Mouse (Mus musculus): ENCODE results near the gene Psmd5. TPM values are rescaled to one million over a fixed set of nuclear protein-coding genes. Genes with fewer than 3 reads are reported as not detected.
A peak's percentile ranks its signal among the peaks of the same experiment; 100 is the strongest.
"Not testable (repeated sequence)": the region's sequence is repeated elsewhere in the genome, so short reads cannot be mapped to it uniquely, and the experiment has no call there.

Gene Psmd5
- polyA plus RNA-seq, 1 experiment from 2014 or later: 68.0 TPM

GRCm38 (mm10) chr2:34808057-34808456 lies 66.7 kb downstream of the Psmd5 start:
- Histone ChIP-seq H3K4me2 (no peak overlapping the region), H3K4me1 (ENCODE audit: control insufficient read depth, insufficient read depth, low read length) (peaks cover 2% of the 10 kb centered on the region; the same call in 1 of the 2 replicates), H3K27me3 (ENCODE audit: control insufficient read depth, insufficient read depth, low read length) (no peaks in the 10 kb centered on the region), H3K9ac (ENCODE audit: low read depth, low read length) (no peak overlapping the region), H3K4me3 (ENCODE audit: low read depth, low read length) (no peak overlapping the region), H3K36me3 (ENCODE audit: control insufficient read depth, insufficient read depth, low read length) (0 out of 2 replicates have a peak, but pooled peaks cover 2% of the 10 kb centered on the region), H3K9me3 (replicated peaks; ENCODE audit: control insufficient read depth, low read length) (no peaks in the 10 kb centered on the region), H3K27ac (ENCODE audit: low read depth, low read length) (no peak overlapping the region)
- 69% methylated on average over 2 of the region's 2 CpGs for WGBS (ENCODE audit: insufficient replicate concordance)
- ATAC-seq (replicated peaks; ENCODE audit: insufficient number of reproducible peaks, low FRiP score, low TSS enrichment): no peak

- H3K9ac ChIP-seq (ENCODE audit: low read depth, low read length): no peak overlapping the region
- no peak for ATAC-seq (replicated peaks; ENCODE audit: insufficient number of reproducible peaks, low FRiP score, low TSS enrichment)
Measured at GRCm38 (mm10) chr2:34805364-34805950, 69.3 kb downstream of the Psmd5 start.

GRCm38 (mm10) chr2:34804815-34805214 lies 70.0 kb downstream of the Psmd5 start:
- H3K36me3 ChIP-seq (ENCODE audit: control insufficient read depth, insufficient read depth, low read length): no peaks in the 10 kb centered on the region
- H3K9ac ChIP-seq (ENCODE audit: low read depth, low read length): no peak overlapping the region
- no peak overlapping the region for H3K4me3 ChIP-seq (ENCODE audit: low read depth, low read length)
- peaks cover 2% of the 10 kb centered on the region; the same call in 1 of the 2 replicates for H3K4me1 ChIP-seq (ENCODE audit: control insufficient read depth, insufficient read depth, low read length)
- no peak for ATAC-seq (replicated peaks; ENCODE audit: insufficient number of reproducible peaks, low FRiP score, low TSS enrichment)
- H3K4me2 ChIP-seq: no peak overlapping the region
- H3K27me3 ChIP-seq (ENCODE audit: control insufficient read depth, insufficient read depth, low read length): no peaks in the 10 kb centered on the region
- H3K9me3 ChIP-seq (replicated peaks; ENCODE audit: control insufficient read depth, low read length): no peaks in the 10 kb centered on the region
- 69% methylated on average over 1 of the region's 1 CpGs for WGBS (ENCODE audit: insufficient replicate concordance)
- no peak overlapping the region for H3K27ac ChIP-seq (ENCODE audit: low read depth, low read length)

More at GRCm38 (mm10) chr2:34805364-34805950, 69.3 kb downstream of the Psmd5 start:
- no peaks in the 10 kb centered on the region for H3K27me3 ChIP-seq (ENCODE audit: control insufficient read depth, insufficient read depth, low read length)
- peaks cover 2% of the 10 kb centered on the region; the same call in 1 of the 2 replicates for H3K4me1 ChIP-seq (ENCODE audit: control insufficient read depth, insufficient read depth, low read length)
- H3K36me3 ChIP-seq (ENCODE audit: control insufficient read depth, insufficient read depth, low read length): no peaks in the 10 kb centered on the region
- H3K4me2 ChIP-seq: no peak overlapping the region
- no peak overlapping the region for H3K4me3 ChIP-seq (ENCODE audit: low read depth, low read length)
- 90% methylated on average over 10 of the region's 10 CpGs for WGBS (ENCODE audit: insufficient replicate concordance)
- no peak overlapping the region for H3K27ac ChIP-seq (ENCODE audit: low read depth, low read length)
- no peaks in the 10 kb centered on the region for H3K9me3 ChIP-seq (replicated peaks; ENCODE audit: control insufficient read depth, low read length)

GRCm38 (mm10) chr2:34804172-34804571 lies 70.6 kb downstream of the Psmd5 start:
- Histone ChIP-seq H3K27ac (ENCODE audit: low read depth, low read length) (no peak overlapping the region), H3K27me3 (ENCODE audit: control insufficient read depth, insufficient read depth, low read length) (no peaks in the 10 kb centered on the region), H3K9ac (ENCODE audit: low read depth, low read length) (no peak overlapping the region), H3K36me3 (ENCODE audit: control insufficient read depth, insufficient read depth, low read length) (no peaks in the 10 kb centered on the region), H3K9me3 (replicated peaks; ENCODE audit: control insufficient read depth, low read length) (no peaks in the 10 kb centered on the region), H3K4me3 (ENCODE audit: low read depth, low read length) (no peak overlapping the region), H3K4me1 (ENCODE audit: control insufficient read depth, insufficient read depth, low read length) (peaks cover 2% of the 10 kb centered on the region; the same call in 1 of the 2 replicates), H3K4me2 (peak overlapping the region; percentile 31; the same call in 1 of the 2 replicates)
- WGBS (ENCODE audit: insufficient replicate concordance): 95% methylated on average over 2 of the region's 2 CpGs
- no peak for ATAC-seq (replicated peaks; ENCODE audit: insufficient number of reproducible peaks, low FRiP score, low TSS enrichment)

- Histone ChIP-seq H3K4me3 (ENCODE audit: low read depth, low read length) (0 out of 2 replicates have a peak overlapping the region, but pooled peaks have one; percentile 5), H3K27me3 (ENCODE audit: control insufficient read depth, insufficient read depth, low read length) (no peaks in the 10 kb centered on the region), H3K4me1 (ENCODE audit: control insufficient read depth, insufficient read depth, low read length) (peaks cover 6% of the 10 kb centered on the region; the same call in 1 of the 2 replicates), H3K27ac (ENCODE audit: low read depth, low read length) (no peak overlapping the region), H3K36me3 (ENCODE audit: control insufficient read depth, insufficient read depth, low read length) (no peaks in the 10 kb centered on the region), H3K9ac (ENCODE audit: low read depth, low read length) (no peak overlapping the region), H3K4me2 (peak overlapping the region; percentile 51), H3K9me3 (replicated peaks; ENCODE audit: control insufficient read depth, low read length) (no peaks in the 10 kb centered on the region)
- ATAC-seq (replicated peaks; ENCODE audit: insufficient number of reproducible peaks, low FRiP score, low TSS enrichment): no peak
- 88% methylated on average over 3 of the region's 3 CpGs for WGBS (ENCODE audit: insufficient replicate concordance)
Measured at GRCm38 (mm10) chr2:34803746-34804145, 71.0 kb downstream of the Psmd5 start.

- H3K4me1 ChIP-seq (ENCODE audit: control insufficient read depth, insufficient read depth, low read length); H3K27me3 ChIP-seq (ENCODE audit: control insufficient read depth, insufficient read depth, low read length); H3K9me3 ChIP-seq (replicated peaks; ENCODE audit: control insufficient read depth, low read length); H3K36me3 ChIP-seq (ENCODE audit: control insufficient read depth, insufficient read depth, low read length): not testable (repeated sequence)
- peak; percentile 29; the same call in 1 of the 2 replicates for ATAC-seq (replicated peaks; ENCODE audit: insufficient number of reproducible peaks, low FRiP score, low TSS enrichment)
- Histone ChIP-seq H3K4me3 (ENCODE audit: low read depth, low read length) (peak overlapping the region; percentile 69), H3K27ac (ENCODE audit: low read depth, low read length) (peak overlapping the region; percentile 90), H3K4me2 (peak overlapping the region; percentile 81), H3K9ac (ENCODE audit: low read depth, low read length) (peak overlapping the region; percentile 81)
- under 1% methylated on average over 25 of the region's 32 CpGs for WGBS (ENCODE audit: insufficient replicate concordance)
Measured at GRCm38 (mm10) chr2:34802565-34803245, 72.1 kb downstream of the Psmd5 start.

GRCm38 (mm10) chr2:34801516-34802482 lies 73.0 kb downstream of the Psmd5 start:
- H3K27me3 ChIP-seq (ENCODE audit: control insufficient read depth, insufficient read depth, low read length): no peaks in the 10 kb centered on the region
- 0 out of 2 replicates have a peak, but pooled peaks cover under 1% of the 10 kb centered on the region for H3K36me3 ChIP-seq (ENCODE audit: control insufficient read depth, insufficient read depth, low read length)
- H3K4me1 ChIP-seq (ENCODE audit: control insufficient read depth, insufficient read depth, low read length): peaks cover 6% of the 10 kb centered on the region; the same call in 1 of the 2 replicates
- peak; percentile 94 for ATAC-seq (replicated peaks; ENCODE audit: insufficient number of reproducible peaks, low FRiP score, low TSS enrichment)
- peak overlapping the region; percentile 90 for H3K27ac ChIP-seq (ENCODE audit: low read depth, low read length)
- no peaks in the 10 kb centered on the region for H3K9me3 ChIP-seq (replicated peaks; ENCODE audit: control insufficient read depth, low read length)
- H3K4me2 ChIP-seq: peak overlapping the region; percentile 50
- peak overlapping the region; percentile 81 for H3K9ac ChIP-seq (ENCODE audit: low read depth, low read length)
- H3K4me3 ChIP-seq (ENCODE audit: low read depth, low read length): peak overlapping the region; percentile 69
- 5% methylated on average over 39 of the region's 39 CpGs for WGBS (ENCODE audit: insufficient replicate concordance)

GRCm38 (mm10) chr2:34800371-34800770 lies 74.4 kb downstream of the Psmd5 start:
- Histone ChIP-seq H3K4me1 (ENCODE audit: control insufficient read depth, insufficient read depth, low read length) (peaks cover 6% of the 10 kb centered on the region; the same call in 1 of the 2 replicates), H3K36me3 (ENCODE audit: control insufficient read depth, insufficient read depth, low read length) (0 out of 2 replicates have a peak, but pooled peaks cover 2% of the 10 kb centered on the region), H3K27ac (ENCODE audit: low read depth, low read length) (no peak overlapping the region), H3K4me3 (ENCODE audit: low read depth, low read length) (no peak overlapping the region), H3K4me2 (peak overlapping the region; percentile 69), H3K9me3 (replicated peaks; ENCODE audit: control insufficient read depth, low read length) (no peaks in the 10 kb centered on the region), H3K9ac (ENCODE audit: low read depth, low read length) (no peak overlapping the region), H3K27me3 (ENCODE audit: control insufficient read depth, insufficient read depth, low read length) (no peaks in the 10 kb centered on the region)
- WGBS (ENCODE audit: insufficient replicate concordance): 66% methylated on average over 7 of the region's 7 CpGs
- ATAC-seq (replicated peaks; ENCODE audit: insufficient number of reproducible peaks, low FRiP score, low TSS enrichment): no peak

All from heart, embryonic 11.5 days (tissue).